Mouse (Mus musculus): ENCODE measurements around the gene Fam169b. TPM values are rescaled to one million over a fixed set of nuclear protein-coding genes. Genes with fewer than 3 reads are reported as not detected.

The Fam169b gene
- polyA plus RNA-seq, 1 experiment: 11.3 TPM

GRCm38 (mm10) chr7:68263346-68264027, 10.2 kb upstream of the Fam169b start:
- no peak for DNase-seq
- Histone ChIP-seq H3K36me3 (ENCODE audit: control insufficient read depth, insufficient read depth, low read length) (no peaks in the 10 kb centered on the region), H3K4me3 (ENCODE audit: insufficient read depth, low read depth, low read length) (peak overlapping the region; percentile 30), H3K27ac (ENCODE audit: insufficient read depth, low read depth, low read length) (peak overlapping the region; percentile 18; the same call in 1 of the 2 replicates), H3K27me3 (replicated peaks; ENCODE audit: control insufficient read depth, insufficient read depth, low read length) (no peaks in the 10 kb centered on the region), H3K4me1 (ENCODE audit: control insufficient read depth, insufficient read depth, low read length) (peaks cover 4% of the 10 kb centered on the region; the same call in 1 of the 2 replicates)
- no peak for TF ChIP-seq POLR2A (IDR thresholded peaks at IDR 0.05; ENCODE audit: low read depth, low read length)
- no peak for TF ChIP-seq CTCF (conservative IDR thresholded peaks at IDR 0.05; ENCODE audit: insufficient read depth, insufficient read length, low read depth, low read length)
- 48% methylated on average over 8 of the region's 8 CpGs for WGBS

- H3K36me3 ChIP-seq (ENCODE audit: control insufficient read depth, insufficient read depth, low read length): no peaks in the 10 kb centered on the region
- 3% methylated on average over 25 of the region's 25 CpGs for WGBS
- peaks cover 4% of the 10 kb centered on the region; the same call in 1 of the 2 replicates for H3K4me1 ChIP-seq (ENCODE audit: control insufficient read depth, insufficient read depth, low read length)
- TF ChIP-seq POLR2A (IDR thresholded peaks at IDR 0.05; ENCODE audit: low read depth, low read length) (no peak), CTCF (conservative IDR thresholded peaks at IDR 0.05; ENCODE audit: insufficient read depth, insufficient read length, low read depth, low read length) (no peak)
- H3K27ac ChIP-seq (ENCODE audit: insufficient read depth, low read depth, low read length): peak within 1 kb of the TSS; percentile 18; the same call in 1 of the 2 replicates
- peak within 1 kb of the TSS; percentile 30 for H3K4me3 ChIP-seq (ENCODE audit: insufficient read depth, low read depth, low read length)
- peak; percentile 87 for DNase-seq
- H3K27me3 ChIP-seq (replicated peaks; ENCODE audit: control insufficient read depth, insufficient read depth, low read length): no peaks in the 10 kb centered on the region
Measured at GRCm38 (mm10) chr7:68264028-68264453, 9.6 kb upstream of the Fam169b start, which contains the start of gene Pgpep1l. Pgpep1l (minus strand) TSS chr7:68264233.

- H3K27ac ChIP-seq (ENCODE audit: insufficient read depth, low read depth, low read length): no peak overlapping the region; the same call in 1 of the 2 replicates
Measured at GRCm38 (mm10) chr7:68264531-68264930, 9.1 kb upstream of the Fam169b start.

GRCm38 (mm10) chr7:68265391-68265790, 8.2 kb upstream of the Fam169b start:
- Histone ChIP-seq H3K36me3 (ENCODE audit: control insufficient read depth, insufficient read depth, low read length) (no peaks in the 10 kb centered on the region), H3K27me3 (replicated peaks; ENCODE audit: control insufficient read depth, insufficient read depth, low read length) (no peaks in the 10 kb centered on the region), H3K4me3 (ENCODE audit: insufficient read depth, low read depth, low read length) (no peak overlapping the region), H3K4me1 (ENCODE audit: control insufficient read depth, insufficient read depth, low read length) (peaks cover 4% of the 10 kb centered on the region; the same call in 1 of the 2 replicates), H3K27ac (ENCODE audit: insufficient read depth, low read depth, low read length) (no peak overlapping the region)
- DNase-seq: no peak
- 59% methylated on average over 7 of the region's 7 CpGs for WGBS
- no peak for TF ChIP-seq POLR2A (IDR thresholded peaks at IDR 0.05; ENCODE audit: low read depth, low read length)

More at GRCm38 (mm10) chr7:68264531-68264930, 9.1 kb upstream of the Fam169b start:
- TF ChIP-seq POLR2A (IDR thresholded peaks at IDR 0.05; ENCODE audit: low read depth, low read length) (no peak), CTCF (conservative IDR thresholded peaks at IDR 0.05; ENCODE audit: insufficient read depth, insufficient read length, low read depth, low read length) (no peak)
- Histone ChIP-seq H3K27me3 (replicated peaks; ENCODE audit: control insufficient read depth, insufficient read depth, low read length) (no peaks in the 10 kb centered on the region), H3K4me1 (ENCODE audit: control insufficient read depth, insufficient read depth, low read length) (peaks cover 4% of the 10 kb centered on the region; the same call in 1 of the 2 replicates), H3K4me3 (ENCODE audit: insufficient read depth, low read depth, low read length) (peak overlapping the region; percentile 30; the same call in 1 of the 2 replicates), H3K36me3 (ENCODE audit: control insufficient read depth, insufficient read depth, low read length) (no peaks in the 10 kb centered on the region)
- 8% methylated on average over 14 of the region's 14 CpGs for WGBS
- DNase-seq: peak; percentile 63

- H3K4me3 ChIP-seq (ENCODE audit: insufficient read depth, low read depth, low read length): no peak overlapping the region
- TF ChIP-seq CTCF (conservative IDR thresholded peaks at IDR 0.05; ENCODE audit: insufficient read depth, insufficient read length, low read depth, low read length): no peak
- TF ChIP-seq POLR2A (IDR thresholded peaks at IDR 0.05; ENCODE audit: low read depth, low read length): no peak
- no peak overlapping the region for H3K27ac ChIP-seq (ENCODE audit: insufficient read depth, low read depth, low read length)
- H3K36me3 ChIP-seq (ENCODE audit: control insufficient read depth, insufficient read depth, low read length): no peaks in the 10 kb centered on the region
- peak; percentile 30 for DNase-seq
- 16% methylated on average over 6 of the region's 6 CpGs for WGBS
- H3K4me1 ChIP-seq (ENCODE audit: control insufficient read depth, insufficient read depth, low read length): peaks cover 4% of the 10 kb centered on the region; the same call in 1 of the 2 replicates
- H3K27me3 ChIP-seq (replicated peaks; ENCODE audit: control insufficient read depth, insufficient read depth, low read length): no peaks in the 10 kb centered on the region
Measured at GRCm38 (mm10) chr7:68266691-68267090, 6.9 kb upstream of the Fam169b start.

- Histone ChIP-seq H3K27ac (ENCODE audit: insufficient read depth, low read depth, low read length) (no peak overlapping the region), H3K27me3 (replicated peaks; ENCODE audit: control insufficient read depth, insufficient read depth, low read length) (no peaks in the 10 kb centered on the region), H3K4me3 (ENCODE audit: insufficient read depth, low read depth, low read length) (no peak overlapping the region), H3K4me1 (ENCODE audit: control insufficient read depth, insufficient read depth, low read length) (peaks cover 2% of the 10 kb centered on the region; the same call in 1 of the 2 replicates), H3K36me3 (ENCODE audit: control insufficient read depth, insufficient read depth, low read length) (no peaks in the 10 kb centered on the region)
- DNase-seq: no peak
- no peak for TF ChIP-seq POLR2A (IDR thresholded peaks at IDR 0.05; ENCODE audit: low read depth, low read length)
- no peak for TF ChIP-seq CTCF (conservative IDR thresholded peaks at IDR 0.05; ENCODE audit: insufficient read depth, insufficient read length, low read depth, low read length)
- WGBS: 56% methylated on average over 4 of the region's 4 CpGs
Measured at GRCm38 (mm10) chr7:68270551-68270950, 3.1 kb upstream of the Fam169b start.

- TF ChIP-seq POLR2A (IDR thresholded peaks at IDR 0.05; ENCODE audit: low read depth, low read length): no peak
- no peak for TF ChIP-seq CTCF (conservative IDR thresholded peaks at IDR 0.05; ENCODE audit: insufficient read depth, insufficient read length, low read depth, low read length)
- Histone ChIP-seq H3K4me1 (ENCODE audit: control insufficient read depth, insufficient read depth, low read length) (peaks cover 3% of the 10 kb centered on the region; the same call in 1 of the 2 replicates), H3K36me3 (ENCODE audit: control insufficient read depth, insufficient read depth, low read length) (no peaks in the 10 kb centered on the region), H3K27me3 (replicated peaks; ENCODE audit: control insufficient read depth, insufficient read depth, low read length) (no peaks in the 10 kb centered on the region), H3K4me3 (ENCODE audit: insufficient read depth, low read depth, low read length) (no peak overlapping the region), H3K27ac (ENCODE audit: insufficient read depth, low read depth, low read length) (no peak overlapping the region)
- WGBS: 95% methylated on average over 6 of the region's 6 CpGs
- DNase-seq: no peak
Measured at GRCm38 (mm10) chr7:68271816-68272215, 1.8 kb upstream of the Fam169b start.
